Mouse (Mus musculus): ENCODE measurements around the gene Dlg2. TPM values are rescaled to one million over a fixed set of nuclear protein-coding genes. Genes with fewer than 3 reads are reported as not detected.

The Dlg2 gene
- polyA plus RNA-seq, 1 experiment = 141 TPM

DNA sequence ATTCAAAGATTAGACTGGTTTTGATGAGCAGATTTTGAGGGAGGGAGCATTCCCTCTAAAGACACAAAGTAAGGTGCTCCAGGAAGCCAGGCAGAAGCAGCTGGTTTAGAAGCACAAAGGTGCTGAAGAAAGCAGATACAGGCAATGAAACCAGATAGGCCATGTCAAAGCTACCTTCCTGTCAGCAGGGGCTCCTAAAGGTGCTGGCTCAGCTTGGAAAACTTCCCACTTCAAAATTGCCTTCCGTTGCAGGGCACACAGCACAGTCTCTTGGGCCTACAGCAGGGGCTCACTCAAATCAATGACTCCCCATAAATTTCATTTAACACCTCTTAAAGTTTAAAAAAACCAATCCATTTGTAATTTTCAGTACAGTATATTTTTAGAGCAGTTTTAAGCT lies 1843.0 kb downstream of the Dlg2 start:
- no peak for DNase-seq (ENCODE audit: extremely low spot score in 1 of 2, low spot score in 1 of 2)

DNA sequence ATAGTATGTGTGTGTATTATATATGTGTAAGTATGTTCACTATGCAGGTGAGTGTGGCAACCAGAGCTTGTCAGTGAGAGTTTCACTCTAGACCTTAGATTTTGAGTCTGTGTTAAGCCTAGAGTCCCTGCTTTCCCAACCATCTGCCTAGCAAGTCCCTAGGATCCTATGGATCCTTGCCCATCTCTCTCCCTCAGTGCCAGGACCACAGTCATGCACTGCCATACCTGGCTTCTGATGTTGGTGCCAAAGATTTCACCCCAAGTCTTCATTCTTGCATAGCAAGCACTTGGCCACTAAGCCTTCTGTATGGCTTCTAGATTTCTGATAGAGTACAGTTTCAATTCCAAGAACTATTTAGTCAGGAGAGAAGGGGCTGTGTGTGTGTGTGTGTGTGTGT lies 1843.7 kb downstream of the Dlg2 start:
- no peak for DNase-seq (ENCODE audit: extremely low spot score in 1 of 2, low spot score in 1 of 2)

DNA sequence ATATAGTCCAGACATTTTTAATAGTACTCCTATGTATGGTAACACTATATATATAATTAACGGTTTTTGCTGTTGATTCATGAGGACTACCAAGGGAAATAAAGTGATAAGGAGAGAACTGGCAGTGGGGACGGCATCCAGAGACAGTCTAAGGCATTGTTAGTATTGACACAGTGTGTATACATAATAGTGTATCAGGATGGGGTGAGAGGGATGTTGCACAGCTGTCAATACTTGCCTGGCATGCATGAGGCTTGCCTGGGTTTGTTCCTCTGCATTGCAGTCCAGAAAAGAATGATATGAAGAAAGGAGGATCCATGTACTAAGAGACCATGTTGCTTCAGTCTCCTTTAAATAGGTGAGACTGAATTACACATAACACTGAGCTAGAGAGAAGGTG lies 1845.3 kb downstream of the Dlg2 start:
- no peak for DNase-seq (ENCODE audit: extremely low spot score in 1 of 2, low spot score in 1 of 2)

DNA sequence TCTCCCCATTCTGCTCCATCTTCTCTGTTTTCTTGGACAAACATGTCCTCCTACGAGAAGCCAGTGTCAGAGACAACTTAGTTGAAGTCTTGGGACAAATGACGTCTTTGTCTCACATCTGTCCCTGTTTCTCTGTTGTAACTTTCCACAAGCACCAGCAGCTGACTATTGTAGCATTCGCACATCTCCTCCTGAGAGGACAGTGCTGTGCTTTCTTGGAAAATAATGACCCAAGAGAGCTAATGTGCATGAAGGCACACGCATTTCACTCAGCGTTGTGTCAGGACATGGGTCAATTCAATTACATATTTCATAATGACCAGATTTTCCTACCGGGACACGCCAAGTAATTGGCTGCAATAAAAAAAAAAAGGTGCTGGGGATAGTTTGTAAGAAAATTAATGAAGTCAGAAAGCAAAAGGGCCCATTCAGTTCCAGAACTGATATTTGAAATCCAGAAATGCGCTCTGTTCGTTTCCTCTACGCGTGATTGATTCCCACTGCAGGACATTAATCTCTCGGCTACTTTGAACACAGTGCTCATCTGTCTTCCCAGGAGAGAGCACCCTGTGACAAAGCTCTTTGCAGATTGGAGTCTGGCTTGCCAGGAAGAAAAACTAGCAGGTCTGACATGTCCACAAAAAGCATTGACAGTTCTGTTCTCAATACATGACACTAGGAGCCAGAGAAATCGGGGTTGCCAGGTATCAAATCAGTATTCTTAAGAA lies 1846.0 kb downstream of the Dlg2 start:
- DNase-seq (ENCODE audit: extremely low spot score in 1 of 2, low spot score in 1 of 2) = no peak

DNA sequence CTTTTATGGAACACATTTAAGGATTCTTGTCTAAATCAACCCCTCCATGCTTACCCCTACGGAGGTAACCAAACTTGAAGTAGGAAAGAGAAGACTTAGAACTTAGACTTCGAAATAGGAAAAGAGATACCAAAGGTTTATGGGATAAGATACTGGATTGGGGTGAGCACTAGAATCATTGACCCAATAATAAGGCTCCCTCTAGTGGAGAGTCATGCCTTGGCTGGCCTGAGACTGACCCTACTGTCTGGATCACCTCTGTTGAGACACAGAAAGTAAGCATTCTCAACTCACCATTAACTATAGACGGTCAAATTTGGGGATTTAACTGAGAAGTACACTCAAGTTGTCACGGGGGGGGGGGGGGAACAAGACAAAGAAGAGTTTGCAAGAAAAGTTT lies 1847.2 kb downstream of the Dlg2 start:
- DNase-seq (ENCODE audit: extremely low spot score in 1 of 2, low spot score in 1 of 2) = peak in 1 of 2 experiments; percentile 41

DNA sequence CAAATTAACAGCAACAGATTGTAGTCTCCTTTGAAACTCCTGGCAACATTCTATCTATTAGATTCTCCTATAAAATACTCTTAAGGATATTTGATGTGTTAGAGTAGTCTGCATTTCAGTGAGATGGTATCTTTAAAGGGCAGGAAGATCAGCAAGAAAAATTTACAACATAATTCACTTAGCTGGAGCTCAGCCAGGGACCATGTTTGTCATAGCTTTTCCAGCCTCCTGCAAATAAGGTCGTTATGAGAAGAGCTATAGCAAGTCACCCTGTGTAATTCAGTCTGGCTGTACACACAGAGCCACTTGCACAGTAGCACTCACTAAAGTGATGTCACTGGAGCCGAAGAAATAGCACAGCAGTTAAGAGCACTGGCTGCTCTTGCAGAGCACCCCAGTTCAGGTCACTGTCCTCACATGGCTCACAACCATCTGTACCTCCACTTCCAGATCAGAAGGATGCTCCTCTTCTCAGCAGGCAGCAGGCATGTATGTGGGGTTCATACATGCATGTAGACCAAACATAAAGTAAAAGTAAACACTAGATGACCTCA lies 1850.9 kb downstream of the Dlg2 start:
- no peak for DNase-seq (ENCODE audit: extremely low spot score in 1 of 2, low spot score in 1 of 2)

- DNase-seq (ENCODE audit: extremely low spot score in 1 of 2, low spot score in 1 of 2) = peak in 1 of 2 experiments; percentile 40
Measured at GRCm38 (mm10) chr7:92333220-92333898, 1856.9 kb downstream of the Dlg2 start.

DNA sequence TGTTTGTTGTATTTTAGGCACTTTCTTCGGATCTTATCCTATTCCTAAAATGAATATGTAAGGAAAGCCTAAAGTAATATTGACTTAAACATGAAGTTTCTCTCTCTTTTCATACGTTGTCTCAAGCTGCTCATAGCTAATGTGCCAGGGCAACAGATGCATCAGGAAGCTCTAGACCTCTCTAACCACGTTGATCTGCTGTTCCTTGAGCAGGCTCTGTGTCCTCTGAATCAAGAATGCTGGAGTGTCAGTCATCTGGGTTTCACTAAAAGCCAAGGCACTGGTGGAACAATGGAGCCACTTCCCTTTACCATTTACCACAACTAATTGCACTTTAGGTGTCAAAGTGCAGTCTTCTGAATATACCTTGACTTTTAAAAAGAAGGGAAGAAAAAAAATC lies 1880.1 kb downstream of the Dlg2 start:
- DNase-seq (ENCODE audit: extremely low spot score in 1 of 2, low spot score in 1 of 2) = no peak

- DNase-seq (ENCODE audit: extremely low spot score in 1 of 2, low spot score in 1 of 2) = no peak
Measured at GRCm38 (mm10) chr7:92363386-92363785, 1886.9 kb downstream of the Dlg2 start.

DNA sequence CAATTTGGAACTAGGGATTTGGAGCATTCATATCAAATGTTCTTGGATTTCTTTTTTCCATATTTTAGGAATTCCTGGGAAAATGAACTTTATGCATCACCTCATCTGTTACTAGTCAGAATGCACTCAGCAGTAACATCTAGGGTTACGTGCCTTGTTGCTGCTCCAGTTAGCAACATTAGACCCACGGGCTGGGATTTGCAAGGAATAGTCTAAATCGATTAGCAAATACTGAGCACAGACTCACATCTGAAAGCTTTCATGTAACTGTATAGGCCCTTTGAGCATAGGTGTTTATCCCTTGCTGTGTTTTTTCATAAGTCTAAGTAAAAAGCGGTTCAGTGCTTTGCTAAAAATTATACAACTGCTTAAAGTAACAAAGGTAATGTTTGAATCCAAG lies 1887.3 kb downstream of the Dlg2 start:
- no peak for DNase-seq (ENCODE audit: extremely low spot score in 1 of 2, low spot score in 1 of 2)

- peak; percentile 68 to 78 for DNase-seq (ENCODE audit: extremely low spot score in 1 of 2, low spot score in 1 of 2)
Measured at GRCm38 (mm10) chr7:92367111-92367510, 1890.6 kb downstream of the Dlg2 start.

- DNase-seq (ENCODE audit: extremely low spot score in 1 of 2, low spot score in 1 of 2) = no peak
Measured at GRCm38 (mm10) chr7:92370521-92370920, 1894.0 kb downstream of the Dlg2 start.

- DNase-seq (ENCODE audit: extremely low spot score in 1 of 2, low spot score in 1 of 2) = no peak
Measured at GRCm38 (mm10) chr7:92371638-92372037, 1895.2 kb downstream of the Dlg2 start.

DNA sequence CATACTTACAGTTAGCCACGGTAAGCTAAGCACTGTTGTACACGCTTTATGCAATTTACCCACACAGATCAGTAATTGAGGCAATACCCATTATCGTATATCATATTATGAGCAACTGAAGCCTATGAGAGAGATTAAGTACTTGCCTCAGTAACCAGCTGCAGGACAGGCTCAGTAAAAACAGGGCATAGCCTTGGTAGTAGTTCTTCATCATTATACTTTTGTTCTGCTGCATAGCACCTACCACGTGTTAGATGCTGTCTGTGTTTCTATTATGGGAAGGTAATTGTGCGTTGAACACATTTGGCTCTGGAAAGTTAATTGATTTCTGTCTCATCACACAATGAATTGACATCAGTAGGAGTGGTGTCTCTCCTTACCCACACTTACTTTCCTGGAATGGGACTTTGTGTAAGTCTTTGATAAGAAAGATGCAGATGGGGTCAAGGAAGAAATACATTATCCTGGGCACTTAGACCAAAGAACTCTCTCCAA lies 1897.4 kb downstream of the Dlg2 start:
- no peak for DNase-seq (ENCODE audit: extremely low spot score in 1 of 2, low spot score in 1 of 2)

GRCm38 (mm10) chr7:92383913-92384484 lies 1907.5 kb downstream of the Dlg2 start:
- DNase-seq (ENCODE audit: extremely low spot score in 1 of 2, low spot score in 1 of 2) = no peak

- DNase-seq (ENCODE audit: extremely low spot score in 1 of 2, low spot score in 1 of 2) = no peak
Measured at GRCm38 (mm10) chr7:92392052-92392640, 1915.7 kb downstream of the Dlg2 start.

DNA sequence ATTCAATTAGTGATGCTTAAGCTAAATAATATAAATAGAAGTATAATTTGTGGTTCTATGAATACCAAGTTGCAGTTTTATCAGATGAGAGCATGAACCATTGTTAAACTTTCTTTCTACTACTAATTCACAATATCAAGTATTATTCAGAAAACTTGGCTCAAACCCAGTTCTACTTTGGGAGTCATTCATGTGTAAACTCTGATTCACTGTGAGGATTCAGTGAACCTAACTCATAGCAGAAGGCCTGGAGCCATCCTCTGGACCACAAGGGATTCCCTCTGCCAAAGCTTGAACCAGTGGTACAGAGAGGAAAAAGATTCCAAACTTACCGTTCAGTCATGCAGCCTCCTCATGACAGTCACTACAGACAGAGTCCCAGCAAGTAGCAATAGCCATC lies 1920.3 kb downstream of the Dlg2 start:
- DNase-seq (ENCODE audit: extremely low spot score in 1 of 2, low spot score in 1 of 2) = no peak

- no peak for DNase-seq (ENCODE audit: extremely low spot score in 1 of 2, low spot score in 1 of 2)
Measured at GRCm38 (mm10) chr7:92398841-92399240, 1922.4 kb downstream of the Dlg2 start.

GRCm38 (mm10) chr7:92400551-92400950 lies 1924.1 kb downstream of the Dlg2 start:
- DNase-seq (ENCODE audit: extremely low spot score in 1 of 2, low spot score in 1 of 2) = no peak

DNA sequence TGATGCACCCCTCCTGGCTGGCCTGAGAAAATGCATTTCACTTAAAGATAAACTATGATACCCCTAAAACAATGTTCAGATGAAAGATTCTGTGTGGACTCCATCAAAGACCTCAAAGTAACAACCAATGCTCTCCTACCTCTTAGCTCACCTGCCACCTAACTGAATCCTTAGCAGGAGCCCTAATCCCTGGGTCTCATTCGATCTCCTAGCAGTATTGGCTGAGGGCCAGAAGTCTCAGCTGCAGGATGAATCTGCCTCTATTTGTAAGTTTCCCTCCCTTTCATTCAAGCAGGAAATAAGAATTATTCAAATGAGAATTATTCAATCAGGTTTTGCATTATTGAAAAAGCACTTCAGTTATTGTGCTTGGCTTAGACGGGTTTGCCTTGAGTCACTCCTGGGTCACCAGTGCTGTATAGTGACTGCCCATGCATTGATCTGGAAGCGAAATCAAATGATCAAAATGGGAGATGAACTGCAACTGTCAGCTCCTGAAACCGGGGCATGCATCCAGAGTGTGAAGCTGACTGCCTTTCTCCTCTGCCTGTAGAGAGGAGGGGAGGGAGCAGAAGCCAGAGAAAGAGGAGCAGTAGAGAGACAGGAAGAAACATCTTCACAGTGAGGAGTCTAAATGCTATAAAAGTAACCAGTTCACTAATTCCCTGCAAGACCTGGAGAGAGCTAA lies 1924.7 kb downstream of the Dlg2 start:
- DNase-seq (ENCODE audit: extremely low spot score in 1 of 2, low spot score in 1 of 2) = no peak

All from frontal cortex, adult 2 months (tissue).